Mouse (Mus musculus) myocyte (in vitro differentiated cells): ENCODE measurements at regions not wholly inside any gene's neighbourhood (a gene's known extent, or its start where the extent isn't known, plus 50 kb on each side); places are given as distances from the start of the nearest gene placed in this dataset.

ENCODE experiments used
- H3K27me3 ChIP-seq: one replicate; pipeline ENCODE4 v1.6.1; 2011; ENCODE audit not compliant: control insufficient read depth, insufficient read depth, insufficient read length
- H3K36me3 ChIP-seq: one replicate; pipeline ENCODE4 v1.6.1; 2011; ENCODE audit not compliant: control insufficient read depth, insufficient read depth
- H3K4me2 ChIP-seq: one replicate; pipeline ENCODE4 v1.6.1; 2011; ENCODE audit warnings: low read depth, control low read depth
- H3K4me3 ChIP-seq: one replicate; pipeline ENCODE4 v1.5.1; 2011; ENCODE audit warnings: mild to moderate bottlenecking, control low read depth, moderate library complexity
- H3K79me2 ChIP-seq: one replicate; pipeline ENCODE4 v1.6.1; 2011; ENCODE audit not compliant: control insufficient read depth, insufficient read depth
- H3ac ChIP-seq: one replicate; pipeline ENCODE4 v1.6.1; 2011; ENCODE audit not compliant: control insufficient read depth, insufficient read length
- CEBPB ChIP-seq: IDR thresholded peaks from 2 replicates; pipeline ENCODE4 v1.6.1; 2011; ENCODE audit warnings: mild to moderate bottlenecking, moderate library complexity; ENCODE audit not compliant: poor library complexity, insufficient read depth, severe bottlenecking
- E2F4 ChIP-seq: IDR thresholded peaks from one replicate; pipeline ENCODE4 v1.6.1; 2011; ENCODE audit warnings: mild to moderate bottlenecking, control low read depth, moderate library complexity; ENCODE audit not compliant: insufficient read depth
- MAX ChIP-seq: IDR thresholded peaks from one replicate; pipeline ENCODE4 v1.6.1; 2011; ENCODE audit warnings: low read depth, mild to moderate bottlenecking, control low read depth
- MYOD1 ChIP-seq, 3 experiments: IDR thresholded peaks; one replicate each; pipeline ENCODE4 v1.6.1; 2011; ENCODE audit warnings: control low read depth in 2 of 3, low read depth in 2 of 3, mild to moderate bottlenecking in 2 of 3, moderate library complexity in 1 of 3; ENCODE audit not compliant: insufficient read length in 2 of 3, control insufficient read depth in 1 of 3
- MYOG ChIP-seq, 3 experiments: IDR thresholded peaks; one replicate each; pipeline ENCODE4 v1.6.1; 2011; ENCODE audit warnings: control low read depth in 2 of 3, low read depth in 2 of 3, mild to moderate bottlenecking in 2 of 3; ENCODE audit not compliant: insufficient read length in 2 of 3, control insufficient read depth in 1 of 3, insufficient read depth in 1 of 3
- POLR2A ChIP-seq: IDR thresholded peaks from one replicate; pipeline ENCODE4 v1.6.1; 2011; ENCODE audit warnings: low read depth, mild to moderate bottlenecking, control low read depth, moderate library complexity; ENCODE audit not compliant: insufficient read length
- POLR2AphosphoS2 ChIP-seq: IDR thresholded peaks from one replicate; pipeline ENCODE4 v1.6.1; 2011; ENCODE audit warnings: low read depth, control low read depth; ENCODE audit not compliant: insufficient read length
- REST ChIP-seq: IDR thresholded peaks from one replicate; pipeline ENCODE4 v1.6.1; 2011; ENCODE audit warnings: mild to moderate bottlenecking, control low read depth, moderate library complexity; ENCODE audit not compliant: insufficient read depth, insufficient read length
- SRF ChIP-seq: IDR thresholded peaks from one replicate; pipeline ENCODE4 v1.6.1; 2011; ENCODE audit warnings: low read depth; ENCODE audit not compliant: control insufficient read depth, insufficient read length
- TCF12 ChIP-seq: IDR thresholded peaks from one replicate; pipeline ENCODE4 v1.6.1; 2011; ENCODE audit warnings: mild to moderate bottlenecking, control low read depth; ENCODE audit not compliant: poor library complexity, insufficient read depth, severe bottlenecking
- TCF3 ChIP-seq: IDR thresholded peaks from one replicate; pipeline ENCODE4 v1.6.1; 2011; ENCODE audit warnings: low read depth, control low read depth; ENCODE audit not compliant: insufficient read length
- USF1 ChIP-seq: IDR thresholded peaks from one replicate; pipeline ENCODE4 v1.6.1; 2011; ENCODE audit warnings: low read depth, mild to moderate bottlenecking, control low read depth, moderate library complexity

DNA sequence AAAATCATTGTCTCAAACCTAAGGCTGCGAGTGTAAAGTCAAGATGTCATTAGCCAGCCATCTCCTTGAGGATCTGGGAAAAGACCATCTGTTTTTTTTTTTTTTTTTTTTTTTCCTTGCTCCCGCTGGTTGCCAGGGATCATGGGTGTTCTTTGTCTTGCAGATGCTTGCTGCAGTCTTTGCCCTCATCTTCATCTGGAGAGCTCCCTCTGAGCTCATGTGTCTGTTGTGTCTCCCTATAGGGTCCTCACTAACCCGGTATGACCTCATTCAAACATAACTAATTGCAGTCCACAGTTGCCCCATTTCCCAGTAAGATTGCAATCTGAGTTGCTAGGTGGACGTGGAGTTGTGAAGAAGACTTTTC, 77.3 kb upstream of the Bbx start:
- Histone ChIP-seq H3K79me2 (no peaks in the 10 kb centered on the region), H3K36me3 (no peaks in the 10 kb centered on the region)
- TF ChIP-seq REST (no peak), MYOD1 (IDR thresholded peaks at IDR 0.05; ENCODE audit: control insufficient read depth in 1 of 3, insufficient read length in 2 of 3, low read depth in 2 of 3) (no peak), MYOG (IDR thresholded peaks at IDR 0.05; ENCODE audit: control insufficient read depth in 1 of 3, insufficient read depth in 1 of 3, insufficient read length in 2 of 3, low read depth in 2 of 3) (no peak), CEBPB (no peak), USF1 (no peak), TCF3 (no peak), POLR2A (no peak), SRF (no peak), E2F4 (no peak), MAX (no peak), TCF12 (no peak), POLR2AphosphoS2 (no peak)

DNA sequence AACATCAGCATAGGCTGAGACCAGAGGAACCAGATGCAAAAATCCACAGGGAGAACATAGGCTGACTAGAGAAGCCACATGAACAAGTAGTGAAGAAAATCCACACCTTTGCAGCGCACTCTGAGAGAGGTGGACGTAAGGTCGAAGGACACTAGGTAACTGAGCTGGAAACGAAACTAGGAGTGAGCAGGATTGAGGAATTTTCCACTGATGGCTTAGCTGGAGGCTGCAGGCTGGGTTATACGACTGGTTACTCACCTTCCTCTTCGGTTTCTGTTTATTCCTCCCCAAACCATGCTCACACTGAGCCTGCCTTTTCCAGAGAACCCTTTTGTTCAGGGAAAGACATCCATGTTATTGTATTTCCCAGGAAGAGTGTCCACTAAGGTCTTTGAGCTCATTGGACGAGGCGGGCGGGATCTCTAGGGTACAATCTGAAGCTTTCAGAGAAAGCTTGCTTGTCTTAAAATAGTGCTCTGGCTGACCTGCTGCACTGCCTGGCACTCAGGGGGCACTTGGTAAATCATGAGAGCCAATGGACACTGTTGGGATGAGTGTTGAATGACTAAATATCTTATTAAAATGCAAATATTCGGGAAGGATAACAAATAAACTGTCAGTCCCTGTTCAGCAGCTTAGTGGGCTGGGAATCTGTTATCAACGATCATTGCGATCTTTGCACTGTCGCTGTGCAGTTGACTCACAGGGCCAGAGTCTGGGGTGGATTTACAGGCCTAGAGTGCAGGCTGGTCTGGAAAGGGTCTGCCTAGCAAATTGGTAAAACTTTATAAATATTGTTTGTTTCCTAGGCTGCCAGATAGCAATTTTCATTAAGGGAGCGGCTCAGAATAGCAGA, 76.7 kb upstream of the Bbx start:
- Histone ChIP-seq H3K4me2 (no peak overlapping the region), H3ac (no peak overlapping the region), H3K36me3 (no peaks in the 10 kb centered on the region), H3K4me3 (no peak overlapping the region), H3K27me3 (no peaks in the 10 kb centered on the region), H3K79me2 (no peaks in the 10 kb centered on the region)
- TF ChIP-seq POLR2AphosphoS2 (no peak), MYOD1 (IDR thresholded peaks at IDR 0.05; ENCODE audit: control insufficient read depth in 1 of 3, insufficient read length in 2 of 3, low read depth in 2 of 3) (no peak), MYOG (IDR thresholded peaks at IDR 0.05; ENCODE audit: control insufficient read depth in 1 of 3, insufficient read depth in 1 of 3, insufficient read length in 2 of 3, low read depth in 2 of 3) (no peak), POLR2A (no peak), TCF3 (no peak), CEBPB (no peak), REST (no peak), USF1 (no peak)

More for the DNA sequence above, 77.3 kb upstream of the Bbx start:
- Histone ChIP-seq H3K4me3 (no peak overlapping the region), H3K27me3 (no peaks in the 10 kb centered on the region), H3K4me2 (no peak overlapping the region), H3ac (no peak overlapping the region)

DNA sequence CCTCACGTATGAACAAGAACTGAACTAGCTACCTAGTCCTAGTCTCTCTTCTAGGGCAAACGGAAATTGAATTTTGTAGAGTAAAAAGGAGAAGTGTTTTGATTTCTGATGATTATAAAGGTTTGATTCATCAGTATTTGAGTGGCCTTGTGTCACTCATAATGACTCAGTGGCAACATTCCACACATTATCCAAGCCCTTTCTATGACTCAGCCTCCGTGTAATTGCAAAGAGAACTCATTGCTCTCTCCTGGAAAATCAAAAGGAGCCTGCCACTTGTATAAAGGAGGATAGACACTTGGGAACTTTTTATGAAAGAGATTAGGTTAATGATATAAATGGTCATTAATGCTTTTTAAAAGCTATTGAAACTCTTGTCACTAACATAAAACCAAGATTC, 72.4 kb upstream of the Bbx start:
- TF ChIP-seq POLR2AphosphoS2 (no peak), MAX (no peak), MYOG (IDR thresholded peaks at IDR 0.05; ENCODE audit: control insufficient read depth in 1 of 3, insufficient read depth in 1 of 3, insufficient read length in 2 of 3, low read depth in 2 of 3) (no peak)
- H3K27me3 ChIP-seq = no peaks in the 10 kb centered on the region
- H3ac ChIP-seq = no peak overlapping the region
- H3K79me2 ChIP-seq = no peaks in the 10 kb centered on the region
- no peak overlapping the region for H3K4me2 ChIP-seq
- no peak overlapping the region for H3K4me3 ChIP-seq
- no peaks in the 10 kb centered on the region for H3K36me3 ChIP-seq

DNA sequence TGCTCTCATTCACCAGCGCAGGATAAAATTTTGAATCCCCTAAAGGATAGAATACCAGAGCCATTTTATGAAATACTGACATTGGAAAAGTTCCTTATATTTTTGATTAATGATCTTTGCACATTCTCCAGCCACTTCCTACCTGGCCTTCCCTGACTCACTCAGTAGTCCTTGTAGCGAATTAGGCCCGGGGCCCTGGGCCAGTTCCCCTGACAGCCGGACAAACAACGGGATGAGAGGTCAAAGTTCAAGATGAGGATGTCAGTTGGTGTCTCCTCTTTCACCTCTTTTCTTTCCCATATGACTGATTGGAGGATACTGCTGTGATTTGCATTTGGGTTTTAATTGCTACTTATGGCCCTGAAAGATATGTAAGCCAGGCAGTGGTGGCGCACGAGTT, 66.7 kb upstream of the Bbx start:
- Histone ChIP-seq H3K4me2 (no peak overlapping the region), H3ac (no peak overlapping the region), H3K27me3 (no peaks in the 10 kb centered on the region), H3K4me3 (no peak overlapping the region), H3K36me3 (no peaks in the 10 kb centered on the region), H3K79me2 (no peaks in the 10 kb centered on the region)
- TF ChIP-seq TCF12 = no peak
- no peak for TF ChIP-seq CEBPB
- no peak for TF ChIP-seq POLR2AphosphoS2
- no peak for TF ChIP-seq SRF
- TF ChIP-seq REST = no peak
- TF ChIP-seq MAX = no peak
- TF ChIP-seq MYOD1 (IDR thresholded peaks at IDR 0.05; ENCODE audit: control insufficient read depth in 1 of 3, insufficient read length in 2 of 3, low read depth in 2 of 3) = no peak
- TF ChIP-seq MYOG (IDR thresholded peaks at IDR 0.05; ENCODE audit: control insufficient read depth in 1 of 3, insufficient read depth in 1 of 3, insufficient read length in 2 of 3, low read depth in 2 of 3) = no peak
- TF ChIP-seq USF1 = no peak
- TF ChIP-seq E2F4 = no peak
- TF ChIP-seq POLR2A = no peak
- no peak for TF ChIP-seq TCF3

DNA sequence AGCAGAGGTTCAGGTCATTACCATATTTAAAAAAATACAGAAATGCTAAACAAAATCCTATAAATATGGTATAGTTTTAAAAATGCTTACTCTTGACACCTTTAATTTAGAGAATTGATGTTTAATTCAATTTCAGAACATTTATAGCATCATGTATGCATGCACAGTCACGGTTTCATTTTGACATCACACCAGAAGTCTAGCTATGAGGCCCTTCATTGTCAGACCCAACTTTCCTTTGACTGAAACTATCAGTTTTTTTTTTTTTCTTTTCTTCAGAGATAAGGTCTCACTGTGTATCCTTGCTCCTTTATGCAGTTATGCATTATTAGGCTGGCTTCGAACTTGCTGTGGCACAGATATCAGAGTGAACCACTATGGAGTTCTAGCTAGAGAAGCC, 61.5 kb upstream of the Bbx start:
- no peak overlapping the region for H3K4me2 ChIP-seq
- H3ac ChIP-seq = no peak overlapping the region
- H3K79me2 ChIP-seq = no peaks in the 10 kb centered on the region
- no peaks in the 10 kb centered on the region for H3K36me3 ChIP-seq
- no peaks in the 10 kb centered on the region for H3K27me3 ChIP-seq
- TF ChIP-seq E2F4 (no peak), SRF (no peak), MYOG (IDR thresholded peaks at IDR 0.05; ENCODE audit: control insufficient read depth in 1 of 3, insufficient read depth in 1 of 3, insufficient read length in 2 of 3, low read depth in 2 of 3) (no peak), POLR2A (no peak), MAX (no peak), CEBPB (no peak), POLR2AphosphoS2 (no peak), TCF3 (no peak), REST (no peak), MYOD1 (IDR thresholded peaks at IDR 0.05; ENCODE audit: control insufficient read depth in 1 of 3, insufficient read length in 2 of 3, low read depth in 2 of 3) (no peak), USF1 (no peak), TCF12 (no peak)
- no peak overlapping the region for H3K4me3 ChIP-seq
